Mouse (Mus musculus) bone marrow macrophage, adult 2 months (primary cell): ENCODE measurements around the gene Tmem160.

Source experiments
- CTCF ChIP-seq: IDR thresholded peaks from 2 replicates; pipeline ENCODE4 v1.5.1; 2012; ENCODE audit warnings: low read depth, mild to moderate bottlenecking, low read length, moderate library complexity
- POLR2A ChIP-seq: IDR thresholded peaks from 2 replicates; pipeline ENCODE4 v1.6.1; 2012; ENCODE audit warnings: mild to moderate bottlenecking, low read depth, low read length, borderline replicate concordance

GRCm38 (mm10) chr7:16493361-16493760 lies 40.8 kb downstream of the Tmem160 start:
- TF ChIP-seq CTCF: no peak
- TF ChIP-seq POLR2A: no peak
